Mouse (Mus musculus): ENCODE measurements around the gene Hscb.
"Not testable (repeated sequence)": the region's sequence is repeated elsewhere in the genome, so short reads cannot be mapped to it uniquely, and the experiment has no call there.

Gene Hscb

GRCm38 (mm10) chr5:110839678-110840365, at the start of gene Hscb, which contains the start of gene Chek2:
Gene Hscb (minus strand): TSS chr5:110839777.
Gene Chek2 (plus strand): TSS chr5:110839979.
- peak; percentile 99 for DNase-seq (ENCODE audit: extremely low read depth, low read depth)

GRCm38 (mm10) chr5:110888596-110888995, 49.0 kb upstream of the Hscb start:
- DNase-seq (ENCODE audit: extremely low read depth, low read depth): no peak

GRCm38 (mm10) chr5:110879584-110880374, 40.2 kb upstream of the Hscb start, which contains the start of gene Ttc28:
Gene Ttc28 (plus strand): TSS chr5:110879803.
- peak; percentile 22 for DNase-seq (ENCODE audit: extremely low read depth, low read depth)

GRCm38 (mm10) chr5:110879042-110879441, 39.5 kb upstream of the Hscb start:
- DNase-seq (ENCODE audit: extremely low read depth, low read depth): peak; percentile 5

GRCm38 (mm10) chr5:110878526-110878925, 38.9 kb upstream of the Hscb start:
- DNase-seq (ENCODE audit: extremely low read depth, low read depth): not testable (repeated sequence)

- DNase-seq (ENCODE audit: extremely low read depth, low read depth): no peak
These were observed 38.3 kb upstream of the Hscb start for GRCm38 (mm10) chr5:110877666-110878505.

- no peak for DNase-seq (ENCODE audit: extremely low read depth, low read depth)
These were observed 35.7 kb upstream of the Hscb start for GRCm38 (mm10) chr5:110875286-110875685.

GRCm38 (mm10) chr5:110874711-110875110, 35.1 kb upstream of the Hscb start:
- no peak for DNase-seq (ENCODE audit: extremely low read depth, low read depth)

- DNase-seq (ENCODE audit: extremely low read depth, low read depth): no peak
These were observed 33.6 kb upstream of the Hscb start for GRCm38 (mm10) chr5:110873160-110873559.

- DNase-seq (ENCODE audit: extremely low read depth, low read depth): no peak
These were observed 29.7 kb upstream of the Hscb start for GRCm38 (mm10) chr5:110869242-110869669.

- no peak for DNase-seq (ENCODE audit: extremely low read depth, low read depth)
These were observed 28.9 kb upstream of the Hscb start for GRCm38 (mm10) chr5:110868460-110868859.

GRCm38 (mm10) chr5:110860445-110860844, 20.9 kb upstream of the Hscb start:
- no peak for DNase-seq (ENCODE audit: extremely low read depth, low read depth)

GRCm38 (mm10) chr5:110859013-110859650, 19.6 kb upstream of the Hscb start:
- no peak for DNase-seq (ENCODE audit: extremely low read depth, low read depth)

GRCm38 (mm10) chr5:110857091-110857490, 17.5 kb upstream of the Hscb start:
- no peak for DNase-seq (ENCODE audit: extremely low read depth, low read depth)

GRCm38 (mm10) chr5:110852990-110853389, 13.4 kb upstream of the Hscb start:
- no peak for DNase-seq (ENCODE audit: extremely low read depth, low read depth)

GRCm38 (mm10) chr5:110841046-110841862, 1.7 kb upstream of the Hscb start:
- peak; percentile 40 for DNase-seq (ENCODE audit: extremely low read depth, low read depth)

- DNase-seq (ENCODE audit: extremely low read depth, low read depth): peak; percentile 54
These were observed 888 bp upstream of the Hscb start for GRCm38 (mm10) chr5:110840465-110840864.

GRCm38 (mm10) chr5:110839038-110839677, 419 bp downstream of the Hscb start:
- DNase-seq (ENCODE audit: extremely low read depth, low read depth): peak; percentile 55

GRCm38 (mm10) chr5:110838016-110838415, 1.6 kb downstream of the Hscb start:
- peak; percentile 25 for DNase-seq (ENCODE audit: extremely low read depth, low read depth)

- DNase-seq (ENCODE audit: extremely low read depth, low read depth): peak; percentile 94
These were observed 3.6 kb downstream of the Hscb start for GRCm38 (mm10) chr5:110835959-110836358.

Data from MEL-GATA-1-ER (cell line).